Mouse (Mus musculus): ENCODE measurements around the gene Tmem222.

GRCm38 (mm10) chr4:133223875-133224274, 53.7 kb downstream of the Tmem222 start:
- no peak for TF ChIP-seq CTCF (IDR thresholded peaks at IDR 0.05; ENCODE audit: low read depth, low read length)
- TF ChIP-seq POLR2A (IDR thresholded peaks at IDR 0.05; ENCODE audit: insufficient read depth, low read length): no peak

Data from ES-Bruce4 (cell line).